Mouse (Mus musculus) ES-E14 (cell line): ENCODE data around the gene Nfe2l1.

ENCODE experiments used
- CHD2 ChIP-seq: IDR thresholded peaks from 2 replicates; pipeline ENCODE4 v1.6.1; 2014; ENCODE audit warnings: mild to moderate bottlenecking, low read depth, low read length, inconsistent platforms
- HCFC1 ChIP-seq: IDR thresholded peaks from 2 replicates; pipeline ENCODE4 v1.6.1; 2012; ENCODE audit warnings: low read length, inconsistent platforms, borderline replicate concordance; ENCODE audit not compliant: insufficient read depth
- MAFK ChIP-seq: IDR thresholded peaks from 2 replicates; pipeline ENCODE4 v1.6.1; 2014; ENCODE audit warnings: mild to moderate bottlenecking, low read depth, low read length, inconsistent platforms; ENCODE audit not compliant: insufficient read depth
- ZC3H11A ChIP-seq: IDR thresholded peaks from 2 replicates; pipeline ENCODE4 v1.6.1; 2012; ENCODE audit warnings: low read depth, mild to moderate bottlenecking, inconsistent platforms, low read length, borderline replicate concordance
- ZNF384 ChIP-seq: IDR thresholded peaks from 2 replicates; pipeline ENCODE4 v1.6.1; 2012; ENCODE audit warnings: low read depth, low read length, inconsistent platforms

DNA sequence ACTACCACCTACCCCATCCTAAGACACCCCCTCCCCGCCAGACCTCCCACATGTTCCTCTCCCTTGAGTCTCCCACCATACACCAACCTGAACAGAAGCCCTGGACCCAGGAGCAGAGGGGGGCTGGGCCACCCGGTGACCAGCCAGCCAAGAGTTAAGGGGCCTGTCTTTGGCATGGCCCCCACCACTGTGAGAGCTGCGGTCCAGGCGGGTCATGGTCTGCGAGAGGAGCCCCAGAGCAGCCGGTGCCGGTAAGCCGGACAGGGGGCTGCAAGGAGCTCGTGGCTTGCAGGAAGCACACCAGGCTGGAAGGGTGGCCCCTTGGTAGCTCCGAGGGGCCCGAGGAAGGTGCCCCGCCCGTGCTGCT lies 6.3 kb downstream of the Nfe2l1 start:
- TF ChIP-seq MAFK, result no peak
- TF ChIP-seq ZC3H11A, result no peak
- TF ChIP-seq HCFC1, result no peak
- no peak for TF ChIP-seq ZNF384
- TF ChIP-seq CHD2, result no peak
